Mouse (Mus musculus) left cerebral cortex, adult 11 months (tissue): ENCODE results near the gene Zfp982.
"Not testable (repeated sequence)": the region's sequence is repeated elsewhere in the genome, so short reads cannot be mapped to it uniquely, and the experiment has no call there.

Experiments used
- DNase-seq: peaks from one replicate; pipeline ENCODE4 v3.0.0; 2022; ENCODE audit warnings: low spot score

Zfp982 gene

DNA sequence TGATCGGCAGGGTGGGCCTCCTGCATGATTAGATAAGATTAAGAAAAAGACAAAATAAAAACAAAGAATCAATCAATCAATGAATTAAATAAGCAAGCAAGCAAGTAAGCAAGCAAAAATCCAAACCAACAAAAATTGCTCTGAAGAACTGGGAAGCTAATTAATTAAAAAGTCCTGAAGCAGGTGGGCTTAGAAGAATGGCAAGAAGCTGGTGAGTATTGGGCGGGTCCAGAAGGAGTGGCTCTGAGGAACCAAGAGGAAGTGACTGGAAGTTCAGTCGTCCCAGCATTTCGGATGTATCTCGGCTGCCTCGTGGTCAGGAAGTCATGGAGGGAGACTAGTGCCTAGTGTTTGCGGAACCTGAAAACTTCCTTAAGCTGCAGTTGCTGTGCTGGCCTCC, at the start of gene Zfp982:
Gene Zfp982, plus strand, starts transcription at position 301 of the 400 bp plus-strand sequence.
- not testable (repeated sequence) for DNase-seq

DNA sequence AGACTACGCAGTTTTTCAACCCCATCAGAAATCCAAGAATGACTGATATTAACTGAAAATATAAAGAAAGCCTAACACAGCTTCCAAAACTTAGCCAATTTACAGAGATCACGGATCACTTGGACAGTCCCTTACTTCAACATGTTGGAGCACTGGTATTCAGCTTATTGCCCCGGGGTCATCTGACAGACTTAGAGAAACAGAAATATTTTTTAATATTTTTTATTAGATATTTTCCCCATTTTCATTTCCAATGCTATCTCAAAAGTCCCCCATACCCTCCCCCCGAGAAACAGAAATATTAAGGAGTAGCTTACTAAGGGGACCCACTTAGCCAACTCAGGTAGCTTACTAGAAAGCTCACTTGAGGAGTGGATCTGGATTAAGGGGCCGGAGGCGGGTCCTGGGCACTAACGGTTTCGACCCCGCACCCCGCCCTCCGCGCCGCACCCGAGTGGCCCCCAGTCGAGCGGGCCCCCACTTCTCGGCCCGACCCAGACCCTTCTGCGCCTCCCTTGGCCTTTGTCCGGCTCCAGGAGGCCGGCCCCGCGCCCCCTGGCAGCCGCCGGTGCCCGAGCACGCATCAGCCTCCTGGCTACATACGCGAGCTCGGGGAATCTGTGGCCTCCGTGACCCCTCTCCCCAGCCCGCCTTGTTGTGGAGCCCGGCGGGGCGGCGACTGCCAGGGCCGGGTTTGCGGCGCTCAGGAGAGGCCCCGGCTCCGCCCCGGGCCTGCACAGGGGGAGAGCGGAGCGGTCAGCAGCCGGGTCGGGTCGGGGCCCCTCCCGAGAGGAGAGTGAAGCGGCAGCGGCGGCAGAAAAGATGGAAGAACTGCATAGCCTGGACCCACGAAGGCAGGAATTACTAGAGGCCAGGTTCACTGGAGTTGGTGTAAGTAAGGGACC, 49.3 kb upstream of the Zfp982 start:
- not testable (repeated sequence) for DNase-seq

DNA sequence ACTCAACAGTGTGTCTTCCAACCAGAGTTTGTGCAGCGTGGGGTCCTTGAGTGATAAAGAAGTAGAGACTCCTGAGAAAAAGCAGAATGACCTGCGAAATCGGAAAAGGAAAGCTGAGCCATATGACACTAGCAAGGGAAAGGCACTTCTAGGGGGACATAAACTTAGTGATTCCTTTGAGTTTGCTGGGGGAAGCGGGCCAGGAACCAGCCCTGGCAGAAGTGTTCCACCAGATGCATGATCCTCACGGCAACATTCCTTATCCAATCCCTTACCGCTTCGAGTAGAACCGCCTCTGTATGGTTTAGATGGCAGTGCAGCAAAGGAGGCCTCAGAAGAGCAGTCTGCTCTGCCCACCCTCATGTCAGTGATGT, 48.7 kb upstream of the Zfp982 start:
- DNase-seq: not testable (repeated sequence)

DNA sequence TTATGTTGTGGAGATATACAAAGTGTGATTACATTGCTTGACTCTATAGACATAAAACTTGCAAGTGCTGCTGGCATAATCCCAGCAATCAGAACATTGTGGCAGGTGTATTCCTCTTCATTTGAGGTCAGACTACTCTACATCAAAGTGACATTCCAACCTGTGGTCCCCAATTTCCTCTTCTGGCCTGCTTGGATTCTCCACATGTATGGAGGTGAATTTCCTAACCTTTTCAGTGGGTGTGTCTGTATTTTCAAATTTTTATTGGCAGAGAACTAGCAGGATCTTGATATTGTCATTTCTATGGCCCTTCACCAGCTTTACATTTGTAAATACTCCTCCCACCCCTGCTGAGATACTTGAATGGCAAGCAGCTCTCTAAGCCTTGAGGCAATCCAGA, 46.8 kb upstream of the Zfp982 start:
- DNase-seq: not testable (repeated sequence)

DNA sequence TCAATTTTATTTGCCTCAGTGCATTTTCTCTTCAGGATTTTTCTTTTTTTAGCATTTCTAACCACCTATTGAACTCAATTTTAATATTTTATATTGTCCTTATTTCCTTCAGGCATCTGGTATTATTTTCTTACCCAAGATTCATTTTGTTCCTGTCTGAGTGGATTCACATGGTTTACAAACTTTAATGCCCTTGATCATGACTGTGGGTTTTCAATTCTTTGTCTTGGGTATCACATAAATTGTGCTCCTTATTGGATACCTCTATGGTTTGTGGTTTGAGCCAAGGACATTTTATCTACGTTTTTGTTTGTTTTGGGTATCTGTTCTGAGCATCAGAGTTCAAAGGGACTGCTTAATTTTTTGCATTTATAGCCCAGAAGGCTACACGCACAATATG, 43.9 kb upstream of the Zfp982 start:
- DNase-seq: no peak

DNA sequence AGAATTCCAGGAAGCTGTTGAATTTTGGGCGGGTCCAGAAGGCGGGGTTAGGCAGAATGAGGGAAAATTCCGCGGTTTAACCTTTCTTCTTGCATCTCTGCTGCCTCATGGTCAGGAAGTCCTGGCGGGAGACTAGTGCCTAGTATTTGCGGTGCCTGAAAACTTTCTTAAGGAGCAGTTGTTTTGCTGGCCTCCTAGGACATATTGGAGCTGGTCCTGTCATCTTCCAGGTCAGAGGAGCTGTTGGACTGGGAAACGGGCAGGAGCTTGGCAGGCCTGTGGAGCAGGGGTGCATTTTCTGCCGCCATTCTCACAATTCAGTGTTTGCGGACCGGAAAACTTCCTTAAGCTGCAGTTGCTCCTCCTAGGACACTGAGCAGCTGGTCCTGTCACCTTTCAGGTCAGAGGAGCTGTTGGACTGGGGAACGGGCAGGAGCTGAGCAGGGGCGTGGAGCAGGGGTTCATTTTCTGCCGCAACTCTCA, 43.1 kb upstream of the Zfp982 start:
- DNase-seq: no peak

DNA sequence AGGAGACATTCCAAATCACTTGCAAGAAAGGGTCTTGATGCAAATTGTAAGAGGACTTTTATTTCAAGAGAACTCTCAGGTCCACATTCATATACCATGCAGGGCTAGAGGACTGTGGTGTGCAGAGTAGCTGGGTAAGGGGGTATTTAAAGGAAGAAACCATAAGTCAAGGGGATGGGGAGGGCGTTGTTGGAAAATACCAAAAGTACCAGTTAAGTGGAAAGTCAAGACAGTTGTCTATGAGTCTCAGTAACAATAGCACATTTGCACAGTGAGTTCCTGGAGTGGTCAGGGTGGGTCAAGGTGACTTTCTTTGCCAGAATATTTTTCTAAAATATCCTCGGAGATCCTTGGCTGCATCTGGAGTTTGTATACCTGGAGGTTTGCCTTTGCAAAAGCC, 42.2 kb upstream of the Zfp982 start:
- not testable (repeated sequence) for DNase-seq

DNA sequence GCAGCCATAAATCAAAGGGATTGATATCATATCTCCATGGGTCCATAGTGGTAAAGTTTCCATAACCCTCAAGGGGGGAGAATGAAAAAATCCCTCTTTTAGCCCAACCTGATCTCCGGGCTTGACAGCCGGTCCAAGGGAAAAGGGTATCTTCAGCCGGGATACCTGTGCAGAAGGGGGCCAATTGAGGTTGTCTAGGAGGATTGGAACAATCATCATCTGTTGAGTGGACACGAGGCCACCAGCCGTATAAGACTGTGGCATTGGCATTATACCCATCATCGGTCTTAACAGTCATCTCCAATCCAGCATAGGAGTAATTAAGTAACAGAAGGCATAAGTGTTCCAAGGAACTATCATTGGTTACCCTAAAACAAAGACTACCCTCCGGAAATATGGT, 25.0 kb upstream of the Zfp982 start:
- not testable (repeated sequence) for DNase-seq

DNA sequence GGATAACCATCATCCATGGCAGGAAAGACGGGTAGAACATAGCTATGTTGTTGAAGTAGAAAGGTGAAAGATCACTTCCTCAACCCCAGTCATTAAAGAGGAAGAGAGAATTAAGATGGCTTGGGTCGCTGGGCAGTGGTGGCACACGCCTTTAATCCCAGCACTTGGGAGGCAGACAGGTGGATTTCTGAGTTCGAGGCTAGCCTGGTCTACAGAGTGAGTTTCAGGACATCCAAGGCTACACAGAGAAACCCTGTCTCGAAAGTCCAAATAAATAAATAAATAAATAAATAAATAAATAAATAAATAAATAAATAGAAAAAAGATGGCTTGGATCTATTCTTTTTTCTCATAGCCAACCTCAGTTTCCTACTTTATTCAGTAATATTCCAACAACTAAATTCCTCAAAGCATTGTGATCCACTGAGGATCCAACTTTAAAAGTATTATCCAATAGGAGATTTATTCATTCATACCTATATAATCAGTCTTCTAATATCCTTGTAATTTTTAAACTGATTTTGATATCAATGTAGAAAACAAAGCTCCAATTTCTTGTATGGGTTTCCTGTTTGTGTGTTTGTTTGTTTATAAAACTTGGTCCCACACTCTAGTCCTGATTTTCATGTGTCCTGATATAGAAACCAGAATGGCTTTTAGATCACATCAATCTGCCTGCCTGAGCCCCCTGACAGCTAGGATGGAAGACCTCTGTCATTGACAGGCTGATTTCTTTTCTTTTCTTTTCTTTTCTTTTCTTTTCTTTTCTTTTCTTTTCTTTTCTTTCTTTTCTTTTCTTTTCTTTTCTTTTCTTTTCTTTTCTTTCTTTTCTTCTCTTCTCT, 6.8 kb downstream of the Zfp982 start:
- not testable (repeated sequence) for DNase-seq

DNA sequence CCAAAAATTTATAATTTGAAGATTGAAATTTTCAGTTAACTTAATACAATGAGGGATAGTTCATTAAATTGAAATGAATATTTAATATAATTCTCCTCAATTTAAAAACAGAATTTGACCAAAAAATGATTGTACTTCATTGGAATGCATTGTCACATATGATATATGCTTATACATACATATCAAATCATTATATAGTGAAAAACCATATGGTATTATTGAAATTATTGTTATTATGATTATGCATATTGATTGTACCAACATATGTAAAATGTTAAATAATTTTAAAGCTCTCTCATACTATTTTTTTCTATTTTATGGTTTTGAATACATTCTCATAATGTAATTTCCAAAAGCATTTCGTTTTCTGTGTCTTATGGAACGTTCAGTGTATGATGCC, 17.0 kb downstream of the Zfp982 start:
- no peak for DNase-seq

DNA sequence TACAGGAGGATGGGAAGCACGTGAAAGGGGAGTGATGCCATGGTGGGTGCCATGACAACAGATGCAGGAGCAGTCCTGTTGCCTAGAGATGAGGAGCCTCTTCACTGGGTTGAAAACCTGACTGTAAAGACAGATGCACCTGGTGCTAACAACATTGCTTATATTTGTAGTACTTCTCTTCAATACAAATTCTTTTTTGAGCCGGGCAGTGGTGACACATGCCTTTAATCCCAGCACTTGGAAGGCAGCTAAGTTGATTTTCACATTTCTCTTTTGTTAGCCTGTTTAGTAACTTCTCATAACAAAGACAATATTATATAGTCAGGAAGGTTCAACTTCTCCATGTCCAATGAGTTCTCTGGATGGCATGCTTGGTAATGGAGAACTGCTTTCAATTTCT, 26.8 kb downstream of the Zfp982 start:
- no peak for DNase-seq

DNA sequence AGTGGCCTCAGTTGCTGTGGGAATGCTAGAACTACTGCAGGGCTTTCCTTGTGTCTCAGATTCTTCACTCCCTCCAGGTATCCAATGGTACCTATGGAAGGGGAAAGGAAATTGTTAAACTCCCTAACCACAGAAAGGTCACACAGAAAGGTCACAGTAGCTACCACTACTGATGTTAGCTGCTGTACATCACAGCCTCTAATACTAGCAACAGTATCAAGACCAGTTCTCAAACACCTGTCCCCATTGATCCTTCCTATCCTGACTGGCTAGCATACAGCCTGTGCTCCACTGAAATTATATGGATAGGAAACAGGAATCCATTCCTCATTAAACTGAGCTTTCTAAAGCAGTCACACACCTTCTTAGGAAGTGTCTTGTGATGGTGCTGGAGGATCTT, 27.9 kb downstream of the Zfp982 start:
- no peak for DNase-seq

DNA sequence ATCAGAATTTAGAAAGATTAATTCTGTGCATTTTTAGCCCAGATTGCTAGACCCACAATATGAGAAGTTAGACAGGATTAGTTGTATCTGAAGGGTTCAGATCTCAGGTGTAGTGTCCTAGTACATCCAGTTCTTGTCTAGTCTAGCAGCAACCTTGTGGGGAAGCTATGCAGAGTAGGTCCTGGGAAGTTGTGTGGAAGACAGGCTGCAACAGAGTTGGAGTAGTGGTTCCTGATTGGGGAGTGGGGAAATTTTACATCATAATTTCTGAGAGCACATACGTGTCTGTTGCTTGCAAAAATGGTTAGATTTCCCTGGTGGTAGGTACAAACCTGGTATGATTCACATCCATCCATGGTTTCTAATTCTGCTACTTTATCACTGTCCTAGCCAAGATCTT, 32.9 kb downstream of the Zfp982 start:
- no peak for DNase-seq

DNA sequence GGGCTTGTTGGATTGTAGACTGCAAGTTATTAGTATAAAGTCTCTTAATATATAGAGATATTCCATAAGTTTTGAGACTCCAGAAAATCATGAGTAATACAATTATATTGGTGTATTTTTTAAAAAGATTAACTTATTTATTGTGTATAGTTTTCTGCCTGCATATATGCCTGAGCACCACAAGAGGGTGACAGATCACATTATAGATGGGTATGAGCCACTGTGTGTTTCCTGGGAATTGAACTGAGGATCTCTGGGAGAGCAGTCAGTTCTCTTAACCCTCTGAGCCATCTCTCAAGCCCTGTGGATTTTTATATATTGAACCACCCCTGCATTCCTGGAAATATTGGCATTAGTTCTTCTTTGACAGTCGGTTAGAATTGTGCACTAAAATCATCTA, 38.1 kb downstream of the Zfp982 start:
- no peak for DNase-seq

DNA sequence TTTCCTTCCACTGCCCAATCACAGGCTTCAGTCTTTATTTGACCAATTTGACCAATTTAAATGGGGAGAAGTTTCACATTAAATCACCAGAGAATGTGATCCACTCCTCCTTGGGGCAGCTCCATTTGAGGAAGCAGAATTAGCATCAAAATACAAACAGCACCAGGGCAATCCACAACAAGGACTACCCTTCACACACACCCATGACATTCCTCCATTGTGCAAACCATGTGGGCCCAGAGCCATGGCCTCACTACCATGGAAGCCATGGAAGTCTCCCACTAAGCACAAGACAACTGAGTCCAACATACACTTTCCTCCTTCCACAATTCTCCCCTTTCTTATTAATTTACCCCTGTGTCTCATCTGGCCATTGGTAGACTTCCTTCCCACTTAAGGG, 43.7 kb downstream of the Zfp982 start:
- not testable (repeated sequence) for DNase-seq

DNA sequence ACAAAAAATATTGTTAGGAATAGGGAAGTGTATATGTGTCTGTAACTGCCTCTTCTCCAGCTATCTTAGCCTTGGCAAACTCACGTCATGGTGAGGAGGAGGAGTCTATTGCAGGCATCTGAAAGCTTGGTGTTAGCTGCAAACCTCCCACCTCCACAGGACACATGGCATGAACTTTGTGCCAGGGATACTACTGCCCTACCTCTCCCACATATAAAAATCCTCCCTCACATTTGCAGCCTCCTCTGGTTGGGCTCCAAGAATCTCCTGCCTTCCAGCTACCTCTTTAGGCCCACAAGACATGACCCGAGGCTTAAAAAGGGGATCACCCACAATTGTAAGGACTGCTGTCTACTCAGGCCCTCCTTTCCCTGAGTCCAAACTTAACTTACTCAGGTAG, 45.5 kb downstream of the Zfp982 start:
- no peak for DNase-seq

DNA sequence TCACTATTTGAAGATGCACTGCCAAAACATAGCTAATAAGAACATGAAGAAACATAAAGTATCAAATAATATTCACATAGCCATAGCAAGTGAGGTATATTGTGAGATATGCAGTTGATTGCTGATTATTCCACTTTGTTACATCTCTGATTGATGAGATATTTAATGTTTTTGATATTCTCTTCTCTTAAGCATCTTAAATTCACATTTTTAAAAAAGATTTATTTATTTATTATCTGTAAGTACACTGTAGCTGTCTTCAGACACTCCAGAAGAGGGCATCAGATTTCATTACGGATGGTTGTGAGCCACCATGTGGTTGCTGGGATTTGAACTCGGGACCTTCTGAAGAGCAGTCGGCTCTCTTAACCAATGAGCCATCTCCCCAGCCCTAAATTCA, 47.7 kb downstream of the Zfp982 start, which contains the start of gene Gm16503:
Gene Gm16503, plus strand, starts transcription at position 301 of the 400 bp plus-strand sequence.
- not testable (repeated sequence) for DNase-seq

DNA sequence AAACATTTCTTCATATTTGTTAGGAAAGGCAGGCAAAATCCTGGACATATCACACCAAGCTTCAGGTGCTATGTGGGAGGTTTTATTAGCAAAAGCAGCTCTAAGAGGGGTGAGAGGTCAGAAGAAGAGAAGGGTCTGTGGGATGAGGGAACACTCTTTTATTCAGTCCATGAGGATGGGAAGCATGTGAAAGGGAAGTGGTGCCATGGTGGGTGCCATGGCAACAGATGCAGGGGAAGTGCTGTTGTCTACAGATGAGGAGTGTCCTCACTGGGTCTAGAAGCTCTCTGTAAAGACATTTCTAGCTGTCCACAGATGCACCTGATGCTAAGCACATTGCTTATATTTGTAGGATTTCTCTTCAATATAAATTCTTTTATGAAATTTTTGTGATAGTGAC, 48.9 kb downstream of the Zfp982 start:
- no peak for DNase-seq

DNA sequence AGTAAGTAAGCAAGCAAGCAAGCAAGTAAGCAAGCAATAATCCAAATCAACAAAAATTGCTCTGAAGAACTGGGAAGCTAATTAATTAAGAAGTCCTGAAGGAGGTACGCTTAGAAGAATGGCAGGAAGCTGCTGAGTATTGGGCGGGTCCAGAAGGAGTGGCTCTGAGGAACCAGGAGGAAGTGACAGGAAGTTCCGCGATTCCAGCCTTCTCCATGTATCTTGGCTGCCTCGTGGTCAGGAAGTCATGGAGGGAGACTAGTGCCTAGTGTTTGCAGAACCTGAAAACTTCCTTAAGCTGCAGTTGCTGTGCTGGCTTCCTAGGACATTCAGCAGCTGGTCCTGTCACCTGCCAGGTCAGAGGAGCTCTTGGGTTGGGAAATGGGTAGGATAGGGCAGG, 60.9 kb downstream of the Zfp982 start, which contains the start of gene Zfp985:
Gene Zfp985, plus strand, starts transcription at position 207 of the 400 bp plus-strand sequence.
- not testable (repeated sequence) for DNase-seq

DNA sequence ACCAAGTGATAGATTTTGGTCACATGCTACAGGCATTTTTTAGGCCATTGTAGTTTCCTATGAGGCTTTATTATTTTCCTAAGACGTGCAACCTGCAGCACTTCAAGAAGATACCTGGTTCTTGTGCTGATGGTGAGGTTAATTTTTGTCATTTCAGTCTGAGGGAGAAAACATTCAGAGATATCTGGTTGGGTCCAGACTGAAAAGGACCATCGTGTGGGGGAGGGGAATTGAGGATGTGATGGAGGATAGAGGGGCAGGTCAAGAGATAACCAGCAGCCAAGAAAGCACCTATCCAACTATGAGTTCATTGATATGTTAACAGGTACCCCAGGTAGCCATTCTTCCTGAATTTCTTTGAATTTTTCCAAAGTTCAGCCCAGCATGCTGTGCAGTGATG, 62.1 kb downstream of the Zfp982 start:
- not testable (repeated sequence) for DNase-seq

DNA sequence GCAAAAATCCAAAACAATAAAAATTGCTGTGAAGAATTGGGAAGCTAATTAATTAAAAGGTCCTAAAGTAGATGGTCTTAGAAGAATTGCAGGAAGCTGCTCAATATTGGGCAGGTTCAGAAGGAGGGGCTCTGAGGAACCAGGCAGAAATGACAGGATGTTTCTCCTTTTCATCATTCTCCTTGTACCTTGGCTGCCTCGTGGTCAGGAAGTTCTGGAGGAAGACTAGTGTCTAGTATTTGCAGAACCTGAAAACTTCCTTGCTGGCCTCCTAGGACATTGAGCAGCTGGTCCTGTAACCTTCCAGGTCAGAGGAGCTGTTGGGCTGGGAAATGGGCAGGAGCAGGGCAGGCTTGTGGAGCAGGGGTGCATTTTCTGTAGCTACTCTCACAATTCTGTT, 64.7 kb downstream of the Zfp982 start:
- not testable (repeated sequence) for DNase-seq

DNA sequence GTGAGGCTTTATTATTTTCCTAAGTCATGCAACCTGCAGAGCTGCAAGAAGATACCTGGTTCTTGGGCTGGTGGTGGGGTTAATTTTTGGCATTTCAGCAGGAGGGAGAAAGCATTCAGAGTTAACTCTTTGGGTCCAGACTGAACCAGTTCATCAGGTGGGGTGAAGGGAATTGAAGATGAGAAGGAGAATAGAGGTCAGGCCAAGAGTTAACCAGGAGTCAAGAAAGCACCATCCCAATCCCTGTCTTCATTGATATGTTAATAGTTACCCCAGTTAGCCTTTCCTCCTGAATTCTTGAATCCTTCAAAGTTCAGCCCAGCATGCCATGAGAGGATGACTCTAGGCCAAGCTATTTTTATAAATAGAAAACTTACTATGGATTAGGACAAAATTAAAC, 65.8 kb downstream of the Zfp982 start:
- not testable (repeated sequence) for DNase-seq

DNA sequence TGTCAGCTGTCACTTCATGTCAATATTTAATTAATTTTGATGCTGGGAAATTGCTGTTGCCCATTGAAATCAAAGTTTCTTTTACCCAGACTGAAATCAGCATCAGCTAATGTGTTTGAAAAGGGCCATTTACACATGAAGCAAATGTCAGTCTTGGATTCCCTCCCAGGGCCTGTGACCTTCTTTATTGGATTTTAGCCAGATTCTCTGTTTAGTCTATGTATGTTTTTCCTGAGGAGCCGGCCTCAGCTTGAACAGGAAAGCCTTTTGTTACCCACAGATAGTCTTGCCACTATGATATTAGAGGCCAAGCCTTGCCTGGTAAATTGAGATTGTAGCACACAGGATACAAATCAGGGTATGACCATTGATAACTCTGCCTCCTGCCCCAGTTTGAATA, 66.9 kb downstream of the Zfp982 start:
- DNase-seq: not testable (repeated sequence)
